Mouse (Mus musculus) small intestine, adult 2 months (tissue): Measurements from ENCODE around the gene Nck2.

Experiments
- CTCF ChIP-seq: fragments of 200-500 bp; IDR thresholded peaks from 2 replicates; pipeline ENCODE4 v1.5.1; 2012; ENCODE audit warnings: low read depth, mild to moderate bottlenecking, control low read depth, inconsistent platforms, low read length, moderate library complexity, mixed read lengths; ENCODE audit not compliant: insufficient replicate concordance, insufficient read length; ENCODE audit errors: extremely low read depth
- POLR2A ChIP-seq: fragments of 200-500 bp; IDR thresholded peaks from 2 replicates; pipeline ENCODE4 v1.6.1; 2012; ENCODE audit warnings: low read depth, mild to moderate bottlenecking, control low read depth, inconsistent platforms, low read length, moderate library complexity

DNA sequence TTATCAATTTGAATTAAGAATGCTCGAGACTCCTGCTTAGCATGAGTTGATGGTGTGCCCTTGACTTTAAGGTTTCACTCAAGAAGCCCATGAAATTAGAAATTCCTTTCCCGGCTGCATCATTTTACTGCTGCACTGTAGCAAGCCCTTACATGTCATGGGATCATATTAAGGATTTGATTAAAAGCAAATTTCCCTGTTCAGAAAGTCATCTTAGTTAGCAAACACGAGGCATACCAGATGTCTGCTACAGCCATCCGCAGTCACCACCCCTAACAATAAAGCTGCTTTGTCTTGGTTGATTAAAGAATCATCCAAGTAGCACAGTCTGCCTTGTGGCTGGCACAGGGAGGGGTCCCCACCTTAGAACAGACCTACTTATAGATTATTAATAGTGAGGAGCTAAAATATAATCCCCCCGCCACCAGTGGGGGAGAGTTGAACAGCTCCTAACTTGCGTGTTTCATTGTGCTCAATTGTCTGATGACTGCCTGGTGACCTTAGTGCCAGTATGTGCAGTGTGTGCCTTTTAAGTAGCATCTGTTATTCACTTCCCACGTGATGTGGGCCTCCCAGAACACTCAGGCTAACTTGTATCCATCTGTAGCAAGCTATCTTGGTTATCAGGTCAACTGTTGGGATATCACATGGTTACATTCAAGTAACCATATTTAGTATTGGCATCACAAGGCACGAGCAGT, 122.4 kb downstream of the Nck2 start:
- TF ChIP-seq CTCF (no peak), POLR2A (no peak)
